20 mouse cellular contexts compared by ENCODE assay signal in the genomic region with DNA sequence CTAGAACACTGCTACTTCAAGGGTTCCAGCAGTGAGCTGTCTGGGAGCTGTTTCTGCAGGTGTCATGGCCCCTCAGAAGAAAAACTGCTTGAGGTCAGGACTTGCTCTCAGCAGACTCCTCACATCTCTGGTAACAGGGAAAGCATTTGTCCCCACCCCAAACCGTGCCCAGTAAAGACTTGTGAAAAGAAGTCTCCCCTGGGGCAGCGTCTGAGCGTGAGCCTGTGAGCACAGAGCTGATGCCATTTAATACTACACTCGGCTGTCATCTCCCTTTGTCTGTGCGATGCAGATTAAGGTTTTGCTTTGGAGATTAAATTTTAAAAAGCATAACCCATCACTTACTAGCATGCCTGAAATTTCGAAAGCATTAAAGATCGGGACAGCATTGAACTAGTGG.
"Had no signal": no experiment of that assay in that cellular context is flagged by ENCODE, and none has a peak within 500 bp of the region (broad histone marks: within the 10 kb centered on the region; RNA-seq: fewer than 3 reads in every experiment).

No protein-coding gene starts in this region.

- DNase-seq: kidney, postnatal 25 days; layer of hippocampus, adult 9-11 months; liver, postnatal 0 days; lung, embryonic 14.5 days; right cerebral cortex, adult 18-20 months; right cerebral cortex, postnatal 14 days; right cerebral cortex, postnatal 4 days; thymus, adult 2 months; thymus, postnatal 14 days; thymus, postnatal 4 days had no signal

- H3K4me1 ChIP-seq: neural tube, embryonic 13.5 days had no signal

- H3K9ac ChIP-seq: liver, embryonic 14.5 days; liver, postnatal 0 days; lung, embryonic 14.5 days; midbrain, embryonic 13.5 days; neural tube, embryonic 13.5 days had no signal

- H3K27me3 ChIP-seq: midbrain, embryonic 13.5 days; neural tube, embryonic 13.5 days had no signal

- H3K4me2 ChIP-seq: liver, embryonic 11.5 days; lung, embryonic 14.5 days; midbrain, embryonic 13.5 days; neural tube, embryonic 13.5 days had no signal

- ATAC-seq: liver, postnatal 0 days; lung, postnatal 0 days; midbrain, embryonic 13.5 days had no signal

- H3K27ac ChIP-seq: kidney, postnatal 0 days; layer of hippocampus, adult 2 months; liver, embryonic 14.5 days; macrophage; midbrain, embryonic 13.5 days; neural tube, embryonic 13.5 days; stomach, postnatal 0 days had no signal

- H3K36me3 ChIP-seq: midbrain, embryonic 13.5 days; neural tube, embryonic 13.5 days had no signal

- H3K4me3 ChIP-seq: layer of hippocampus, adult 2 months; midbrain, embryonic 13.5 days; myocyte; neural tube, embryonic 13.5 days had no signal

- H3K9me3 ChIP-seq: midbrain, embryonic 13.5 days; neural tube, embryonic 13.5 days had no signal
